Mouse (Mus musculus): ENCODE data around the gene Palld. TPM values are rescaled to one million over a fixed set of nuclear protein-coding genes. Genes with fewer than 3 reads are reported as not detected.

Palld gene
- polyA plus RNA-seq, 1 experiment from 2014 or later = 70.4 TPM

DNA sequence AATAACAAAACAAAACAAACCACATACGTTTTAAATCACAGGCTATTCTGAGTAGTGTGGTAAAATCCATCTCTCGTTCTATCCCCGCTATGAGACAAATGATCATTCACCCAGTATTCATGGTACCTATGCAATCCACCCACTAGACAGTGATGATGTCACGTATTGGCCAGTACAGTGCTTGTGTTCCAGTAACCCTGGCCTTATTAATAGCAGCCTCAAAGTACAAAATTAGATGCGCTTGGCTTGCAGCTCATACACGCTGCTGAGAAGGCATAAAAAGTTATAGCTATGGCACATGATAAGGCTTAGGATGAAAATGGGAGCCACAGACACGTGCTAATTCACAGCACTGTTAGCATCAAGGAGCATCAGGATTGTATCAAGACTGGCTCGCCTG lies 58.7 kb downstream of the Palld start:
- no peak overlapping the region for H3K9ac ChIP-seq (ENCODE audit: low read depth, low read length)
- WGBS = 83% methylated on average over 8 of the region's 8 CpGs
- H3K4me2 ChIP-seq (ENCODE audit: low read depth, low read length) = no peak overlapping the region
- H3K36me3 ChIP-seq (ENCODE audit: control insufficient read depth, insufficient read depth, low read length) = no peaks in the 10 kb centered on the region
- H3K27me3 ChIP-seq (replicated peaks; ENCODE audit: control insufficient read depth, insufficient read depth, low read length) = no peaks in the 10 kb centered on the region
- no peak overlapping the region for H3K27ac ChIP-seq (ENCODE audit: low read length)
- no peaks in the 10 kb centered on the region for H3K9me3 ChIP-seq (ENCODE audit: control insufficient read depth, low read length)
- H3K4me1 ChIP-seq (ENCODE audit: control insufficient read depth, insufficient read depth, low read length) = no peaks in the 10 kb centered on the region
- no peak overlapping the region for H3K4me3 ChIP-seq (ENCODE audit: low read length)
- ATAC-seq = no peak

- WGBS = 86% methylated on average over 3 of the region's 3 CpGs
- Histone ChIP-seq H3K9ac (ENCODE audit: low read depth, low read length) (no peak overlapping the region), H3K27ac (ENCODE audit: low read length) (no peak overlapping the region), H3K4me3 (ENCODE audit: low read length) (no peak overlapping the region), H3K4me2 (ENCODE audit: low read depth, low read length) (no peak overlapping the region), H3K27me3 (replicated peaks; ENCODE audit: control insufficient read depth, insufficient read depth, low read length) (no peaks in the 10 kb centered on the region), H3K4me1 (ENCODE audit: control insufficient read depth, insufficient read depth, low read length) (no peaks in the 10 kb centered on the region; the same call in 1 of the 2 replicates), H3K36me3 (ENCODE audit: control insufficient read depth, insufficient read depth, low read length) (no peaks in the 10 kb centered on the region), H3K9me3 (ENCODE audit: control insufficient read depth, low read length) (no peaks in the 10 kb centered on the region)
- ATAC-seq = no peak
Measured at GRCm38 (mm10) chr8:61833211-61833610, 69.3 kb downstream of the Palld start.

GRCm38 (mm10) chr8:61831944-61832343 lies 70.5 kb downstream of the Palld start:
- Histone ChIP-seq H3K4me2 (ENCODE audit: low read depth, low read length) (no peak overlapping the region), H3K9ac (ENCODE audit: low read depth, low read length) (no peak overlapping the region), H3K4me3 (ENCODE audit: low read length) (no peak overlapping the region), H3K4me1 (ENCODE audit: control insufficient read depth, insufficient read depth, low read length) (no peaks in the 10 kb centered on the region; the same call in 1 of the 2 replicates), H3K27me3 (replicated peaks; ENCODE audit: control insufficient read depth, insufficient read depth, low read length) (no peaks in the 10 kb centered on the region), H3K9me3 (ENCODE audit: control insufficient read depth, low read length) (no peaks in the 10 kb centered on the region), H3K36me3 (ENCODE audit: control insufficient read depth, insufficient read depth, low read length) (no peaks in the 10 kb centered on the region), H3K27ac (ENCODE audit: low read length) (no peak overlapping the region)
- ATAC-seq = no peak
- 77% methylated on average over 4 of the region's 4 CpGs for WGBS

- no peaks in the 10 kb centered on the region for H3K27me3 ChIP-seq (replicated peaks; ENCODE audit: control insufficient read depth, insufficient read depth, low read length)
- H3K4me1 ChIP-seq (ENCODE audit: control insufficient read depth, insufficient read depth, low read length) = no peaks in the 10 kb centered on the region; the same call in 1 of the 2 replicates
- no peak overlapping the region for H3K9ac ChIP-seq (ENCODE audit: low read depth, low read length)
- H3K4me3 ChIP-seq (ENCODE audit: low read length) = no peak overlapping the region
- no peak for ATAC-seq
- H3K9me3 ChIP-seq (ENCODE audit: control insufficient read depth, low read length) = no peaks in the 10 kb centered on the region
- no peak overlapping the region for H3K27ac ChIP-seq (ENCODE audit: low read length)
- H3K36me3 ChIP-seq (ENCODE audit: control insufficient read depth, insufficient read depth, low read length) = no peaks in the 10 kb centered on the region
- no peak overlapping the region for H3K4me2 ChIP-seq (ENCODE audit: low read depth, low read length)
- 44% methylated on average over 6 of the region's 6 CpGs for WGBS
Measured at GRCm38 (mm10) chr8:61830821-61831220, 71.7 kb downstream of the Palld start.

GRCm38 (mm10) chr8:61824563-61824962 lies 77.9 kb downstream of the Palld start:
- peak; percentile 75 for ATAC-seq
- Histone ChIP-seq H3K4me2 (ENCODE audit: low read depth, low read length) (no peak overlapping the region), H3K36me3 (ENCODE audit: control insufficient read depth, insufficient read depth, low read length) (no peaks in the 10 kb centered on the region), H3K9ac (ENCODE audit: low read depth, low read length) (no peak overlapping the region), H3K9me3 (ENCODE audit: control insufficient read depth, low read length) (no peaks in the 10 kb centered on the region), H3K27me3 (replicated peaks; ENCODE audit: control insufficient read depth, insufficient read depth, low read length) (no peaks in the 10 kb centered on the region), H3K27ac (ENCODE audit: low read length) (no peak overlapping the region), H3K4me1 (ENCODE audit: control insufficient read depth, insufficient read depth, low read length) (no peaks in the 10 kb centered on the region), H3K4me3 (ENCODE audit: low read length) (no peak overlapping the region)
- WGBS = 45% methylated on average over 3 of the region's 3 CpGs

GRCm38 (mm10) chr8:61823157-61823556 lies 79.3 kb downstream of the Palld start:
- ATAC-seq = no peak
- 38% methylated on average over 5 of the region's 5 CpGs for WGBS
- no peak overlapping the region for H3K4me2 ChIP-seq (ENCODE audit: low read depth, low read length)

DNA sequence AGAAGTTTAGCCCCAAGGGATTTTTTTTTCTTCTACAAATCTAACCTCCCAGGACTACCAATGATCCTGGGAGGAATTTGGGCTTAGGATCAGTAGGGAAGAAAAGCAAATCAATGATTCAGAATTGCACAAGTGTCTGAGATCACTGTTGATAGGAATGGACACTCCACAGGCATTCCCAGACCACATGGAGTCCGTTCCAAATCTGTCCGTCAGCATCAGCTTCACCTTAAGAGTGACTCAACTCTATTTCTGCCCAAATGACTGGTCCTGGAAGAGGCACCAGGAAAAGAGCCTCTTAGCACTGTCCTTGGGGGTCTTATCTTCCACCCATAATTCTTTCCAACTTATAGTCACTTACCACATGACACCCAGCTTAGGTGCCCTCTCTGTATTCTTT lies 98.7 kb downstream of the Palld start:
- H3K4me3 ChIP-seq (ENCODE audit: low read length) = no peak overlapping the region
- H3K9ac ChIP-seq (ENCODE audit: low read depth, low read length) = no peak overlapping the region
- 89% methylated on average over 2 of the region's 2 CpGs for WGBS
- no peak overlapping the region for H3K27ac ChIP-seq (ENCODE audit: low read length)
- H3K36me3 ChIP-seq (ENCODE audit: control insufficient read depth, insufficient read depth, low read length) = no peaks in the 10 kb centered on the region
- H3K4me2 ChIP-seq (ENCODE audit: low read depth, low read length) = no peak overlapping the region
- ATAC-seq = no peak
- no peaks in the 10 kb centered on the region for H3K4me1 ChIP-seq (ENCODE audit: control insufficient read depth, insufficient read depth, low read length)
- no peaks in the 10 kb centered on the region for H3K9me3 ChIP-seq (ENCODE audit: control insufficient read depth, low read length)
- no peaks in the 10 kb centered on the region for H3K27me3 ChIP-seq (replicated peaks; ENCODE audit: control insufficient read depth, insufficient read depth, low read length)

More at GRCm38 (mm10) chr8:61823157-61823556, 79.3 kb downstream of the Palld start:
- Histone ChIP-seq H3K9ac (ENCODE audit: low read depth, low read length) (no peak overlapping the region), H3K27me3 (replicated peaks; ENCODE audit: control insufficient read depth, insufficient read depth, low read length) (no peaks in the 10 kb centered on the region), H3K4me3 (ENCODE audit: low read length) (no peak overlapping the region), H3K9me3 (ENCODE audit: control insufficient read depth, low read length) (no peaks in the 10 kb centered on the region), H3K36me3 (ENCODE audit: control insufficient read depth, insufficient read depth, low read length) (no peaks in the 10 kb centered on the region), H3K4me1 (ENCODE audit: control insufficient read depth, insufficient read depth, low read length) (no peaks in the 10 kb centered on the region), H3K27ac (ENCODE audit: low read length) (no peak overlapping the region)

GRCm38 (mm10) chr8:61802840-61803239 lies 99.7 kb downstream of the Palld start:
- WGBS = 85% methylated on average over 2 of the region's 2 CpGs
- Histone ChIP-seq H3K4me3 (ENCODE audit: low read length) (no peak overlapping the region), H3K4me1 (ENCODE audit: control insufficient read depth, insufficient read depth, low read length) (no peaks in the 10 kb centered on the region), H3K9ac (ENCODE audit: low read depth, low read length) (no peak overlapping the region), H3K4me2 (ENCODE audit: low read depth, low read length) (no peak overlapping the region), H3K36me3 (ENCODE audit: control insufficient read depth, insufficient read depth, low read length) (no peaks in the 10 kb centered on the region), H3K27me3 (replicated peaks; ENCODE audit: control insufficient read depth, insufficient read depth, low read length) (no peaks in the 10 kb centered on the region), H3K27ac (ENCODE audit: low read length) (no peak overlapping the region), H3K9me3 (ENCODE audit: control insufficient read depth, low read length) (no peaks in the 10 kb centered on the region)
- no peak for ATAC-seq

GRCm38 (mm10) chr8:61797391-61797947 lies 105.0 kb downstream of the Palld start:
- H3K4me2 ChIP-seq (ENCODE audit: low read depth, low read length) = no peak overlapping the region
- no peaks in the 10 kb centered on the region for H3K27me3 ChIP-seq (replicated peaks; ENCODE audit: control insufficient read depth, insufficient read depth, low read length)
- no peak overlapping the region for H3K9ac ChIP-seq (ENCODE audit: low read depth, low read length)
- H3K4me1 ChIP-seq (ENCODE audit: control insufficient read depth, insufficient read depth, low read length) = no peaks in the 10 kb centered on the region; the same call in 1 of the 2 replicates
- no peak overlapping the region for H3K4me3 ChIP-seq (ENCODE audit: low read length)
- no peak overlapping the region for H3K27ac ChIP-seq (ENCODE audit: low read length)
- 35% methylated on average over 1 of the region's 1 CpGs for WGBS
- H3K36me3 ChIP-seq (ENCODE audit: control insufficient read depth, insufficient read depth, low read length) = no peaks in the 10 kb centered on the region
- no peaks in the 10 kb centered on the region for H3K9me3 ChIP-seq (ENCODE audit: control insufficient read depth, low read length)
- ATAC-seq = no peak

DNA sequence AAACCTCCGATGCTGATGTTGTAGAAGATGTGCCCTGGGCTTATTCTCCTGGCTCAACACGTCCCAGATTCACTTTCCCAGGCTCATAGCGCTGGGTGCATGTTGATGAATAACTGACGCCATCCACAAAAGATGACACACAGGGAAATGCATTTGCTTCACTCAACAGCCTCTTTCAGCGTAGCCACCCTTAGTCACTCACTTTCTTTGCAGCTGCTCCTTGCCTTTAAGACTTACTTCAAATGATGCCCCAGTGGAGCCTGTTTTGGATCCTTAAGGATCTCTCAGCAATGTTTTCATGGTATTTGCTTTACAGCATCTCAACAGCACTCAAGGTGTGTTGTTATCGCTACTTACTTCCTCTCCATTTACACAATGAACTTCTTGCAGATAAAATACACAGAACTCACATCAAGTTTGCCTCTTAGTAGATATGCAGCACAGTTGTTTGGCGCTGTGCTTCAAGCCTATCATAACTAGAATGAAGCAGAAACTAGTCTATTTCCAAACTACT lies 105.9 kb downstream of the Palld start:
- H3K27ac ChIP-seq (ENCODE audit: low read length) = no peak overlapping the region
- no peaks in the 10 kb centered on the region for H3K9me3 ChIP-seq (ENCODE audit: control insufficient read depth, low read length)
- no peak for ATAC-seq
- no peaks in the 10 kb centered on the region; the same call in 1 of the 2 replicates for H3K4me1 ChIP-seq (ENCODE audit: control insufficient read depth, insufficient read depth, low read length)
- 87% methylated on average over 7 of the region's 7 CpGs for WGBS
- H3K4me2 ChIP-seq (ENCODE audit: low read depth, low read length) = no peak overlapping the region
- H3K36me3 ChIP-seq (ENCODE audit: control insufficient read depth, insufficient read depth, low read length) = no peaks in the 10 kb centered on the region
- H3K4me3 ChIP-seq (ENCODE audit: low read length) = no peak overlapping the region
- H3K9ac ChIP-seq (ENCODE audit: low read depth, low read length) = no peak overlapping the region
- H3K27me3 ChIP-seq (replicated peaks; ENCODE audit: control insufficient read depth, insufficient read depth, low read length) = no peaks in the 10 kb centered on the region
